Mouse (Mus musculus): ENCODE data around the gene Cyp4f13. TPM values are rescaled to one million over a fixed set of nuclear protein-coding genes. Genes with fewer than 3 reads are reported as not detected.

The Cyp4f13 gene
- total RNA-seq, 2 experiments from 2014 or later, result 23.7 to 27.6 TPM

DNA sequence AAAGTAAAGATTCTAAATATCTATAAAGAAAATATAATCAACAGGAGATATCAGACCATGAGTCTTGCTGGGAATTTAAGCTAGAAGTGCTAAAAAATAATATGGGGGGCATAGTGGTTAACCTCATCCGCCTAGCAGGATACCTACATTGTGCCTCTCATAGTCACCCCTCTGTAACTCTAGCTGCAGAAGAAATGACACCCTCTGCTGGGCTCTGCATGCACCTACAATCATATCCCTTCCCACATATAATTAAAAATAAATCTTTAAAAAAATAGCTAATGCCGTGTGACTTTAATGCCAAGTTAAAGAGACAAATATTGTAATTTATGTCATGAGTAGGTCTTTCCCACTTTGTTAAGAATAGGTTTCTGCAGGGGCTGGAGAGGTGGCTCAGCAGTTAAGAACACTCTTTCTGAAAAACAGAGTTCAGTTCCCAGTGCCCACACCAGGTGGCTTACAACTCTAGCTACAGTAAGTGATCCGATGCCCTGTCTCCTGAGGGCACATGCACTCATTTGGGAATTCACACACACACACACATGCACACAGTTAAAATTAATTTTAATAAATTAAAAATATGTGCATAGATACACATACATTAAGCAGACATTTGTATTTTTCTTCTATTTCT lies 2.7 kb downstream of the Cyp4f13 start:
- peak; percentile 65 for TF ChIP-seq CTCF (conservative IDR thresholded peaks at IDR 0.05)
- Histone ChIP-seq H3K27ac (no peak overlapping the region), H3K4me3 (no peak overlapping the region)
- DNase-seq (ENCODE audit: low spot score in 2 of 2), result no peak

DNA sequence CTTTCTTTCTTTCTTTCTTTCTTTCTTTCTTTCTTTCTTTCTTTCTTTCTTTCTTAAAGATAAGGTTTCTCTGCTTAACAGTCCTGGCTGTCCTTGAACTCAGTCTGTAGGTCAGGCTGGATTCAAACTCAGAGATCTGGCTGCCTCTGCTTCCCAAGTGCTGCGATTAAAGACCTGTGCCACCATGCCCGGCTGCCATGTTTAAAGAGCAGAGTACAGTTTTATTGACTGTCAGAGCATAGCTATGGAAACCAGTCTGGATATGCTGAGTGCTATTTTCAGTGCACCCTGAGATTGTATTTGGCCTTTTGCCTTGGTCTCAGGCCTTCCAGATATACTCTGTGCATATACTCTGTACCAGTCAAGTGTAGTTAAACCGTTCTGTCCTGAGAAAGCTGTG lies 3.5 kb downstream of the Cyp4f13 start:
- DNase-seq (ENCODE audit: low spot score in 2 of 2), result no peak
- Histone ChIP-seq H3K4me3 (no peak overlapping the region), H3K27ac (no peak overlapping the region)
- no peak for TF ChIP-seq CTCF (conservative IDR thresholded peaks at IDR 0.05)

DNA sequence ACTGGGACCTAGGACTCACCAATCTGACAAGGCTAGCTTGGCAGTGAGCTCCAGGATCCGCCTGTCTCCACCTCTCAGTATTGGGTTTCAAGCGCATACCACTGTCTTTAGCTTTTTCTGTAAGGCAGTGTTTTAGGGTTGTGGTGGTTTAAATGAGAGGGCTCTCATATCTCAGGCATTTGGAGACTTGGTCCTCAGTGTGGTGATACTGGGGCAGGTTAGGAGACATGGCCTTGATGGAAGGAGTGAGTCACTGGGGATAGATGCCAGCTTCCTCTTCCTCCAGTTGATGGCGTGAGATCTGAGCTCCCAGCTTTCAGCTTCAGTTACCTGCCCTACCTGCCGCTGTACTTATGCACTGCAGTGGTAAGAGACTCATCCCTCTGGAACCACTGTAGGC lies 7.4 kb downstream of the Cyp4f13 start:
- Histone ChIP-seq H3K4me3 (no peak overlapping the region), H3K27ac (no peak overlapping the region)
- no peak for TF ChIP-seq CTCF (conservative IDR thresholded peaks at IDR 0.05)
- no peak for DNase-seq (ENCODE audit: low spot score in 2 of 2)

DNA sequence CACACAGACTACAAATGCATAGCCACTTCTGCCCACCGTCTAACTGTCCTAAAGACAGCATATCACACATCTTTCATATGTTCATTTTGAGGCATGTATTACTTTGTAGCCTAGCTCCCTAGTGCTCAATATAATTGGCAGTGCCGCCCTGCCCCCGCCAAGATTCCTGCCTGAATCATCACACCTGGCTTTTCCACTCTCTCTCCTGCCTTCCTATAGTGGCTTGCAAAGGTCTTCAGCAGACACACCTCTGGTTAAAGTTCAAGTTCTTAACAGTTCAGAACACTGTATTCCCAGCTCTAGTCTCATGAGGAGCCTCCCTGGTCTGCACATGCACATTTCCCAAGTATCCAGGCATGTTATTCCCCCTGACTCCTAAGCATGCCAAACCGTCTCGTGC lies 19.4 kb downstream of the Cyp4f13 start:
- TF ChIP-seq CTCF (conservative IDR thresholded peaks at IDR 0.05), result no peak
- Histone ChIP-seq H3K4me3 (no peak overlapping the region), H3K27ac (no peak overlapping the region)
- DNase-seq (ENCODE audit: low spot score in 2 of 2), result no peak

DNA sequence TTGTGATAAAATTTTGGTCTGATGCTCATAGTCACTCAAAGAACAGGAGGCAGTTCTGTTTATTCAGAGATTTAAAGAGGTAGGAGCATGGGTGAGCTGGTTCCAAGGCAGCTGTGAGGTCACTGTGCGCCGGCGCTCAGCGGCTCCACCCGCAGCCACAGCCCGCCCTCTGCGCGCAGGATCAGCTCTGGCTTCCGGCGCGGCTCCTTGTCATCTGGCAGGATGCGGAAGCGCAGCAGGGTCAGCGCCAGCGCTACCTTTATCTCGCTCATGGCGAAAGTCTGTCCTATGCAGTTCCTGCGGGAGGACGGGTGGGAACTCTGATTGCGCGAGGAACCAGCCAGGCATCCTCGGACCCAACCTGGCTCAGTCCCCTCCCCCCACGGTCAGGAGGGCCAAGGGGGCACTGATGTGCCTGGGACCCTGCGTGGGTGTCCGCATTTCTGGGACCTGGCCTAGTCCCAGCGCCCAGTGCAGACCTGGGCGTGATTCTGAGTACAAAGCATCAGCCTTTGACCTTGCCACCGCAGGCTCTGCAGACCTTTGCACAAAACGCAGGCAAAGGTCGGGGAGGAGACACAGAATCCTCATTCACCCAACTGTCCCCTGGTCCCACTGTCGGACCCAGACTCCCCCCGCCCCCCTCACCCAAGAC lies 22.4 kb downstream of the Cyp4f13 start:
- Histone ChIP-seq H3K4me3 (peak overlapping the region; percentile 59), H3K27ac (peak overlapping the region; percentile 84)
- peak; percentile 46 for TF ChIP-seq CTCF (conservative IDR thresholded peaks at IDR 0.05)
- peak; percentile 49 to 71 for DNase-seq (ENCODE audit: low spot score in 2 of 2)

DNA sequence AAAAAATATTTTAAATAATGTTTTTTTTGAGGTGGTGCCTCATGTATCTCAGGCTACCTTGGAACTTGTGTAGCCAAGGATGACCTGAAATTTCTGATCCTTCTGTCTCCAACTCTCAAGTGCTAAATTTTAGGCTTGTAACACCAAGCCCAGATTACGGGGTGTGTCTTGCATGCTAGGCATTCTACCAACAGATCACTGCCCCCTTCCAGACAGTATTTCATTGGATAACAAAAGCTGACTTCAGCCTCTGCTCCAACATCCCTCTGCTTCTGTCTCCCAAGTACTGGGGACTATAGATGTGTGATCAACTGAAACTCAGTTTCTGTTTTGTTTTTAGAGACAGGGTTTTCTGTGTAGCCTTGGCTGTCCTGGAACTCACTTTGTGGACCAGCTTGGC lies 23.5 kb downstream of the Cyp4f13 start:
- Histone ChIP-seq H3K4me3 (no peak overlapping the region), H3K27ac (no peak overlapping the region)
- TF ChIP-seq CTCF (conservative IDR thresholded peaks at IDR 0.05), result no peak
- no peak for DNase-seq (ENCODE audit: low spot score in 2 of 2)

DNA sequence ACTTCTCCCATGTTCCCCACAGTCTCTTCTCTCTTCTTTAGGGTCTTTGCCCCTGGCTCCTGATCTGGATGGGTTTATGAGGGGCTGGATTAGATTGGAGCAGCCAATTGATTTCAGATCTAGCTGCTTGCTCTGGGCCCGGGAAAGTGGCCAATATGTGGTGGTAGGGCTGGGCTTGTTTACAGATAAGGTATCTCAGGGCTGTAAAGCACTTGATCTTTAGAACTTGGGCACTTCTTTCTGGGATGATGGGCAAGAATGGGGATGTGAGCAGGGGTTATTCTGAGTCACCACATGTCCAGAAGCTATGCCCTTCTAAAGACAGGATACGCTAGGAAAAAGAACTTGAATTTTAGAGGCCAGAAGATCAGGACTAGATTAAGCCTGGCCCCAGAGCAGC lies 28.1 kb downstream of the Cyp4f13 start:
- no peak for TF ChIP-seq CTCF (conservative IDR thresholded peaks at IDR 0.05)
- DNase-seq (ENCODE audit: low spot score in 2 of 2), result no peak
- H3K27ac ChIP-seq, result no peak overlapping the region
- H3K4me3 ChIP-seq, result no peak overlapping the region

DNA sequence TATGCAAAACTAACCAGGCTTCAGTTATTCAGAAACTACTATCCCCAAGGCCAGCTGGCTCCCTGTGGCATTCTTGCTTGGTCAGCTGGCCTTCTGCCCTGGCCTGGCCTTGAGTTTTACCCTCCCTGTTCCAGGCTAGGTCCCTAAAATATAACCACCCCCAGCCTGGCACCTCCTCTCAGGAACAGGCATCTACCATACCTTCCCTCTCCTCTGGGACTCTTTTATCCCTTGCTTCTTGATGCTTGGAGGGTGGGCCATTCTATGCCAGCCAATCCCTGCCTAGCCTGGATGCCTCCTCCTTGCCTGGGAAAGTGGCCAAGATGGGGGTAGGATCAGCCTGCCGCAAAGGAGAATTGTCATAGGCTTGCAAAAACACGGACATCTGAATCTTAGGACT lies 30.1 kb downstream of the Cyp4f13 start, which contains the start of gene Cyp4f14:
Gene Cyp4f14, minus strand, starts transcription at position 212 of the 400 bp plus-strand sequence.
- DNase-seq (ENCODE audit: low spot score in 2 of 2), result peak in 1 of 2 experiments; percentile 17
- no peak for TF ChIP-seq CTCF (conservative IDR thresholded peaks at IDR 0.05)
- Histone ChIP-seq H3K4me3 (no peak within 1 kb of the TSS), H3K27ac (peak within 1 kb of the TSS; percentile 47)

DNA sequence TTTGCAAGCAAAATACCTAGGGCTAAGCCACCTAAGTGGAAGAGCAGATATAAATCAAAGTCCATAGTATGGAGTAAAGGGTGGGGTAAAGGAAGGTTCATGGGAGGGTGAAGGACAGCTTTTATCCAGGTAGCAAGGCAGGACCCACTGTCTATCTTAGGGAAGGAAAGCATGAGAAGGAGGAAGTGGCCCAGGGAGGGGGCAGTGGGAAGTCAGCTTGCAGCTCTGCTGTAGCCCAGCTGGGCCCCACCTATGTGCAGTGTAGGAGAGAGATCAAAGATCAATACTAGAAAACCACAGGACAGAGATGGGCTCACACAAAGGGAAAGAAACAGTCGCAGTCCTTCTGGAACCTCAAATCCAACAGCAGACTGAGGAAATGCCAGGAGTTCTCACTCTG lies 31.1 kb downstream of the Cyp4f13 start:
- Histone ChIP-seq H3K4me3 (no peak overlapping the region), H3K27ac (no peak overlapping the region)
- DNase-seq (ENCODE audit: low spot score in 2 of 2), result no peak

DNA sequence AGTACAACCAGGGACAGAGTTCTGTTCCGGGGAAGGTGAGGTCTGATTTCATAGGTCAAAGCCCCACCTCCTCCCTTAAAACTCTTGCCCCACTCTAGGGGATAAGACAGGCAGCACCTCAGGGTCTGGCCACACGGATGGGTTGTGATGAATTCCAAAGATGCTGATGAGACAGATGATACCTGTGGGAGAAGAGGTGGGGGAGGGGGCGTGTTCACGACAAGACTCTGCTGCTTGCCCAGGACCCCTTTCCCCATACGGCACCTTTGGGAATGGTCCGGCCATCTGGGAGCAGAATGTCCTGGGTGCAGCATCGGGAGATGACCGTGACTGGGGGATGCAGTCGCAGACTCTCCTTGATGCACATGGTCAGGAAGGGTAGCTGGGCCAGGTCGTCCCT lies 41.0 kb downstream of the Cyp4f13 start:
- DNase-seq (ENCODE audit: low spot score in 2 of 2), result no peak
- Histone ChIP-seq H3K4me3 (no peak overlapping the region), H3K27ac (no peak overlapping the region)
- no peak for TF ChIP-seq CTCF (conservative IDR thresholded peaks at IDR 0.05)

More for the DNA sequence above, 31.1 kb downstream of the Cyp4f13 start:
- no peak for TF ChIP-seq CTCF (conservative IDR thresholded peaks at IDR 0.05)

DNA sequence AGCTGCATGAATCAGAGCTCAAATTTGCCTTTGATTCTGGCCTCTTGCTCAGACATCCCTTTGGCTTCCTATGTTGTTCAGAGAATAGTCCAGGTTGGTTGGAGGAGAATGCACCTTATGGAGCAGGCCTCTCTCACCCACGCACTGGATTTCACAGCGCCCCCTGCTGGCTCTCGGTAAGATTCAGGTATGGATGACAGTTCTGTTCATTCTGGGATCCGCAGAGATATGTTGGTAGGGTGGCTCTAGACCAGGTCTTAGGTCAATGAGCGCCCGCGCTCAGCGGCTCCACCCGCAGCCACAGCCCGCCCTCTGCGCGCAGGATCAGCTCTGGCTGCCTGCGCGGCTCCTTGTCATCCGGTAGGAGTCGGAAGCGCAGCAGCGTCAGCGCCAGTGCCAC lies 42.0 kb downstream of the Cyp4f13 start:
- DNase-seq (ENCODE audit: low spot score in 2 of 2), result peak in 1 of 2 experiments; percentile 43
- H3K27ac ChIP-seq, result no peak overlapping the region
- peak; percentile 80 for TF ChIP-seq CTCF (conservative IDR thresholded peaks at IDR 0.05)
- peak overlapping the region; percentile 24; the same call in 1 of the 2 replicates for H3K4me3 ChIP-seq

DNA sequence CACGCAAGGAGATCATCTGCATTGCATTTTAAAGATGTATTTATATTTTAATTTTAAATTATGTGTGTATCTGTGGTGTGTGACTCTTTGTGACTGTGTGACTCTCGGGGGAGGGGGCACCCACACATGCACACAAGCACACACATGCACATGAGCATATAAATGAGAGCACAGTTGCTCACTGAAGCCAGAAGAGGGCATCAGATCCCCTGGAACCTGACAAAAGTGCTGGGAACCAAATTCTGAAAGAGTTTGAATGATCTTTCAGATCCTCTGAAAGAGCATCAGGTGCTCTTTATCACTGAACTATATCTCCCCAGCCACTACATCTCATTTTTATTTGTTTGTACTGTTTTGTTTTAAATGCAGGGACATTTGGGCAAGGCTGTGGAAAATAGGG lies 42.8 kb downstream of the Cyp4f13 start:
- Histone ChIP-seq H3K27ac (no peak overlapping the region), H3K4me3 (no peak overlapping the region)
- TF ChIP-seq CTCF (conservative IDR thresholded peaks at IDR 0.05), result peak; percentile 65
- DNase-seq (ENCODE audit: low spot score in 2 of 2), result no peak

DNA sequence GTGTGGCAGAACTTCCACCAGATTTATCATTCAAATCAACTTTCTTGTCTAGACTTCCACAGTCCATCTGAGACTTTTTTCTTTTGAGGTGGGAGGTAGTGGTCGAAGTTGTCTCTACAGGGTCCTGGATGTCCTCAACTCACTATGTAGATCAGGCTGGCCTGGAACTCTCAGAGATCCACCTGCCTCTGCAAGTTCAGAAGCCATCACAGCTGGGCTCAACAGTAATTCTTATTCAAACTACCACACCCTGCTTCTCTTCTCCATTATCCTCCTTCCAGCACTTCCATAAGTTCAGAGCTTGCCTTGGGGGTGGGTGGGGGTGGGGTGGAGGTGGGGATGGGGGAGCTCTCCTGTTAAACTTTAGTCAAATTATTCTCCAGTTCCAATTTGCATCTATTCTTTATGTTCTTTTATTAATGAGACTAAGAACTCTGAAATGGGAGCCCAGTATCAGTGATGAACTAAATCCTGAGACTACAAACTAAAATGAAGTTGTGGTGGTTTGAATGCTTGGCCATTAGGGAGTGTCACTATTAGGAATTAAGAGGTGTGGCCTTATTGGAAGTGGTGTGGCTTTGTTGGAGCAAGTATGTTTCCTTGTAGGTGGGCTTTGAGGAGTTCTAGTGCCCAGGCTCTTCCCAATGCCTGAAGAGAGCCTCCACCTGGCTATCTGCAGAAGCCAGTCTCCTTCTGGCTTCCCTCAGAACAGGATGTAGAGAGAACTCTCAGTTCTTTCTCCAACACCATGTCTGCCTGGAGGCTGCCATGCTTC lies 45.3 kb downstream of the Cyp4f13 start:
- Histone ChIP-seq H3K27ac (no peak overlapping the region), H3K4me3 (no peak overlapping the region)
- no peak for DNase-seq (ENCODE audit: low spot score in 2 of 2)
- TF ChIP-seq CTCF (conservative IDR thresholded peaks at IDR 0.05), result no peak

Measured in layer of hippocampus, adult 2 months (tissue).